Mouse (Mus musculus): ENCODE measurements around the gene Smarcd3. TPM values are rescaled to one million over a fixed set of nuclear protein-coding genes. Genes with fewer than 3 reads are reported as not detected.

Gene Smarcd3
- total and polyA plus RNA-seq, 2 experiments from 2014 or later: 33.9 to 79.2 TPM

GRCm38 (mm10) chr5:24603431-24604010 lies 20.7 kb downstream of the Smarcd3 start:
- no peak for DNase-seq (ENCODE audit: low spot score)
- peaks cover 33% of the 10 kb centered on the region for H3K4me1 ChIP-seq (ENCODE audit: control insufficient read depth, insufficient read depth)

GRCm38 (mm10) chr5:24602751-24603343 lies 21.4 kb downstream of the Smarcd3 start:
- peaks cover 40% of the 10 kb centered on the region for H3K4me1 ChIP-seq (ENCODE audit: control insufficient read depth, insufficient read depth)
- WGBS: under 1% methylated on average over 16 of the region's 16 CpGs

More at GRCm38 (mm10) chr5:24603431-24604010, 20.7 kb downstream of the Smarcd3 start:
- Histone ChIP-seq H3K27ac (ENCODE audit: low read depth) (peak overlapping the region; percentile 98), H3K4me3 (ENCODE audit: low read depth, low read length) (peak overlapping the region; percentile 63), H3K9me3 (replicated peaks; ENCODE audit: control insufficient read depth, low read length) (no peaks in the 10 kb centered on the region), H3K36me3 (replicated peaks; ENCODE audit: control insufficient read depth, insufficient read depth, low read length) (no peaks in the 10 kb centered on the region), H3K4me2 (ENCODE audit: low read depth, low read length) (peak overlapping the region; percentile 80), H3K9ac (replicated peaks; ENCODE audit: low read depth, low read length) (peak overlapping the region; percentile 80), H3K27me3 (ENCODE audit: control insufficient read depth, insufficient read depth, low read length) (no peaks in the 10 kb centered on the region)
- no peak for ATAC-seq (ENCODE audit: insufficient read depth, low read depth)
- no peak for TF ChIP-seq CTCF (IDR thresholded peaks at IDR 0.05; ENCODE audit: low read depth)
- no peak for TF ChIP-seq EP300 (IDR thresholded peaks at IDR 0.05; ENCODE audit: low read depth)
- WGBS: 59% methylated on average over 8 of the region's 8 CpGs

GRCm38 (mm10) chr5:24601911-24602750 lies 22.1 kb downstream of the Smarcd3 start:
- peak; percentile 80 for DNase-seq (ENCODE audit: low spot score)
- no peaks in the 10 kb centered on the region for H3K27me3 ChIP-seq (ENCODE audit: control insufficient read depth, insufficient read depth, low read length)
- WGBS: under 1% methylated on average over 73 of the region's 73 CpGs
- no peaks in the 10 kb centered on the region for H3K36me3 ChIP-seq (replicated peaks; ENCODE audit: control insufficient read depth, insufficient read depth, low read length)
- peak overlapping the region; percentile 63 for H3K4me3 ChIP-seq (ENCODE audit: low read depth, low read length)
- H3K4me2 ChIP-seq (ENCODE audit: low read depth, low read length): peak overlapping the region; percentile 80
- H3K9me3 ChIP-seq (replicated peaks; ENCODE audit: control insufficient read depth, low read length): no peaks in the 10 kb centered on the region
- peaks cover 41% of the 10 kb centered on the region for H3K4me1 ChIP-seq (ENCODE audit: control insufficient read depth, insufficient read depth)
- H3K9ac ChIP-seq (replicated peaks; ENCODE audit: low read depth, low read length): peak overlapping the region; percentile 80
- peak overlapping the region; percentile 98 for H3K27ac ChIP-seq (ENCODE audit: low read depth)
- no peak for TF ChIP-seq CTCF (IDR thresholded peaks at IDR 0.05; ENCODE audit: low read depth)
- TF ChIP-seq EP300 (IDR thresholded peaks at IDR 0.05; ENCODE audit: low read depth): no peak
- peak; percentile 74 for ATAC-seq (ENCODE audit: insufficient read depth, low read depth)

More at GRCm38 (mm10) chr5:24602751-24603343, 21.4 kb downstream of the Smarcd3 start:
- peak; percentile 42 for ATAC-seq (ENCODE audit: insufficient read depth, low read depth)
- DNase-seq (ENCODE audit: low spot score): peak; percentile 93
- no peaks in the 10 kb centered on the region for H3K27me3 ChIP-seq (ENCODE audit: control insufficient read depth, insufficient read depth, low read length)
- no peaks in the 10 kb centered on the region for H3K36me3 ChIP-seq (replicated peaks; ENCODE audit: control insufficient read depth, insufficient read depth, low read length)
- peak overlapping the region; percentile 80 for H3K9ac ChIP-seq (replicated peaks; ENCODE audit: low read depth, low read length)
- H3K27ac ChIP-seq (ENCODE audit: low read depth): peak overlapping the region; percentile 98
- H3K4me3 ChIP-seq (ENCODE audit: low read depth, low read length): peak overlapping the region; percentile 63
- peak overlapping the region; percentile 80 for H3K4me2 ChIP-seq (ENCODE audit: low read depth, low read length)
- H3K9me3 ChIP-seq (replicated peaks; ENCODE audit: control insufficient read depth, low read length): no peaks in the 10 kb centered on the region
- TF ChIP-seq EP300 (IDR thresholded peaks at IDR 0.05; ENCODE audit: low read depth) (no peak), CTCF (IDR thresholded peaks at IDR 0.05; ENCODE audit: low read depth) (no peak)

GRCm38 (mm10) chr5:24601071-24601835 lies 23.0 kb downstream of the Smarcd3 start:
- 0 out of 2 replicates have a peak, but pooled peaks have one; percentile 7 for ATAC-seq (ENCODE audit: insufficient read depth, low read depth)
- no peak for DNase-seq (ENCODE audit: low spot score)

GRCm38 (mm10) chr5:24600236-24600635 lies 24.0 kb downstream of the Smarcd3 start:
- 44% methylated on average over 2 of the region's 2 CpGs for WGBS
- Histone ChIP-seq H3K27me3 (ENCODE audit: control insufficient read depth, insufficient read depth, low read length) (no peaks in the 10 kb centered on the region), H3K27ac (ENCODE audit: low read depth) (0 out of 2 replicates have a peak overlapping the region, but pooled peaks have one; percentile 98), H3K4me3 (ENCODE audit: low read depth, low read length) (no peak overlapping the region), H3K9me3 (replicated peaks; ENCODE audit: control insufficient read depth, low read length) (no peaks in the 10 kb centered on the region), H3K36me3 (replicated peaks; ENCODE audit: control insufficient read depth, insufficient read depth, low read length) (peaks cover 10% of the 10 kb centered on the region), H3K4me2 (ENCODE audit: low read depth, low read length) (peak overlapping the region; percentile 80; the same call in 1 of the 2 replicates), H3K4me1 (ENCODE audit: control insufficient read depth, insufficient read depth) (peaks cover 32% of the 10 kb centered on the region), H3K9ac (replicated peaks; ENCODE audit: low read depth, low read length) (no peak overlapping the region)
- TF ChIP-seq CTCF (IDR thresholded peaks at IDR 0.05; ENCODE audit: low read depth): no peak
- TF ChIP-seq EP300 (IDR thresholded peaks at IDR 0.05; ENCODE audit: low read depth): no peak
- ATAC-seq (ENCODE audit: insufficient read depth, low read depth): no peak
- no peak for DNase-seq (ENCODE audit: low spot score)

More at GRCm38 (mm10) chr5:24601071-24601835, 23.0 kb downstream of the Smarcd3 start:
- WGBS: 1% methylated on average over 33 of the region's 33 CpGs
- no peaks in the 10 kb centered on the region for H3K27me3 ChIP-seq (ENCODE audit: control insufficient read depth, insufficient read depth, low read length)
- no peaks in the 10 kb centered on the region for H3K9me3 ChIP-seq (replicated peaks; ENCODE audit: control insufficient read depth, low read length)
- H3K4me2 ChIP-seq (ENCODE audit: low read depth, low read length): peak overlapping the region; percentile 80
- TF ChIP-seq CTCF (IDR thresholded peaks at IDR 0.05; ENCODE audit: low read depth) (no peak), EP300 (IDR thresholded peaks at IDR 0.05; ENCODE audit: low read depth) (no peak)
- peak overlapping the region; percentile 80 for H3K9ac ChIP-seq (replicated peaks; ENCODE audit: low read depth, low read length)
- H3K36me3 ChIP-seq (replicated peaks; ENCODE audit: control insufficient read depth, insufficient read depth, low read length): no peaks in the 10 kb centered on the region
- peaks cover 39% of the 10 kb centered on the region for H3K4me1 ChIP-seq (ENCODE audit: control insufficient read depth, insufficient read depth)
- H3K4me3 ChIP-seq (ENCODE audit: low read depth, low read length): peak overlapping the region; percentile 63
- peak overlapping the region; percentile 98 for H3K27ac ChIP-seq (ENCODE audit: low read depth)
